Mouse (Mus musculus) stomach, embryonic 16.5 days (tissue): Measurements from ENCODE around the gene Ank. TPM values are rescaled to one million over a fixed set of nuclear protein-coding genes. Genes with fewer than 3 reads are reported as not detected.

Experiments used
- ATAC-seq: fragments of 200-750 bp; cut with Nextera tagmentation; 2 replicates; pipeline ENCODE4 v1.8.0; 2017; ENCODE audit warnings: moderate number of reproducible peaks, moderate TSS enrichment; ENCODE audit not compliant: insufficient read depth, low FRiP score
- H3K27ac ChIP-seq: fragments of 300-500 bp; sonication (generic); 2 replicates; pipeline ENCODE4 v1.5.1; 2014; ENCODE audit warnings: low read length
- H3K27me3 ChIP-seq: fragments of 300-500 bp; sonication (generic); 2 replicates; pipeline ENCODE4 v1.6.1; 2014; ENCODE audit warnings: low read length, control low read depth, mixed read lengths; ENCODE audit not compliant: control insufficient read depth, insufficient read depth
- H3K36me3 ChIP-seq: fragments of 300-500 bp; sonication (generic); 2 replicates; pipeline ENCODE4 v1.6.1; 2014; ENCODE audit warnings: low read length; ENCODE audit not compliant: control insufficient read depth, insufficient read depth
- H3K4me1 ChIP-seq: fragments of 300-500 bp; sonication (generic); 2 replicates; pipeline ENCODE4 v1.6.1; 2014; ENCODE audit warnings: low read length, control low read depth, mixed read lengths; ENCODE audit not compliant: control insufficient read depth, insufficient read depth
- H3K4me2 ChIP-seq: fragments of 300-500 bp; sonication (generic); 2 replicates; pipeline ENCODE4 v1.6.1; 2014; ENCODE audit warnings: low read depth, low read length, mixed read lengths
- H3K4me3 ChIP-seq: fragments of 300-500 bp; sonication (generic); replicated peaks from 2 replicates; pipeline ENCODE4 v1.5.1; 2014; ENCODE audit warnings: mild to moderate bottlenecking, low read length
- H3K9ac ChIP-seq: fragments of 300-500 bp; sonication (generic); 2 replicates; pipeline ENCODE4 v1.6.1; 2014; ENCODE audit warnings: low read length
- H3K9me3 ChIP-seq: fragments of 300-500 bp; sonication (generic); replicated peaks from 2 replicates; pipeline ENCODE4 v1.6.1; 2016; ENCODE audit warnings: low read length, control low read depth; ENCODE audit not compliant: control insufficient read depth
- WGBS: fragments of 180-500 bp; shearing (Covaris S2); extraction: QIAGEN DNeasy Blood & Tissue Kit; methylation state at CpG from one replicate; pipeline ENCODE4 v1.1.7; 2014; 5-methylcytosine and 5-hydroxymethylcytosine counted together
- polyA plus RNA-seq: library from polyadenylated mRNA; unstranded; fragments of >200 nt; fragmentation: Nextera tagmentation; extraction: Ambion mirVana; gene quantifications from 2 replicates; pipeline ENCODE4 v1.2.1, GENCODE M21; 2015

Ank gene
- polyA plus RNA-seq, 1 experiment from 2014 or later, result 8.2 TPM

GRCm38 (mm10) chr15:27579853-27580252 is 113.4 kb downstream of the Ank start:
- Histone ChIP-seq H3K27ac (no peak overlapping the region), H3K36me3 (0 out of 2 replicates have a peak, but pooled peaks cover 2% of the 10 kb centered on the region), H3K9ac (no peak overlapping the region), H3K4me1 (no peaks in the 10 kb centered on the region), H3K4me2 (no peak overlapping the region), H3K27me3 (no peaks in the 10 kb centered on the region), H3K4me3 (no peak overlapping the region), H3K9me3 (no peaks in the 10 kb centered on the region)
- no peak for ATAC-seq
- WGBS, result 76% methylated on average over 2 of the region's 2 CpGs

- H3K36me3 ChIP-seq, result 0 out of 2 replicates have a peak, but pooled peaks cover 2% of the 10 kb centered on the region
- H3K27me3 ChIP-seq, result no peaks in the 10 kb centered on the region
- H3K9ac ChIP-seq, result no peak overlapping the region
- H3K9me3 ChIP-seq, result no peaks in the 10 kb centered on the region
- no peak for ATAC-seq
- H3K4me2 ChIP-seq, result no peak overlapping the region
- H3K4me1 ChIP-seq, result no peaks in the 10 kb centered on the region
- H3K4me3 ChIP-seq, result no peak overlapping the region
- no peak overlapping the region for H3K27ac ChIP-seq
- WGBS, result 83% methylated on average over 2 of the region's 2 CpGs
Observed at GRCm38 (mm10) chr15:27580771-27581170, 114.3 kb downstream of the Ank start.

- 76% methylated on average over 3 of the region's 3 CpGs for WGBS
- no peak for ATAC-seq
- H3K4me2 ChIP-seq, result no peak overlapping the region
- H3K9me3 ChIP-seq, result no peaks in the 10 kb centered on the region
- no peak overlapping the region for H3K4me3 ChIP-seq
- H3K27me3 ChIP-seq, result no peaks in the 10 kb centered on the region
- no peak overlapping the region for H3K27ac ChIP-seq
- 0 out of 2 replicates have a peak, but pooled peaks cover 2% of the 10 kb centered on the region for H3K36me3 ChIP-seq
- H3K4me1 ChIP-seq, result no peaks in the 10 kb centered on the region
- H3K9ac ChIP-seq, result no peak overlapping the region
Observed at GRCm38 (mm10) chr15:27581640-27582039, 115.2 kb downstream of the Ank start.

GRCm38 (mm10) chr15:27582428-27582827 is 116.0 kb downstream of the Ank start:
- Histone ChIP-seq H3K27me3 (no peaks in the 10 kb centered on the region), H3K27ac (no peak overlapping the region), H3K9ac (no peak overlapping the region), H3K36me3 (0 out of 2 replicates have a peak, but pooled peaks cover 2% of the 10 kb centered on the region), H3K4me3 (no peak overlapping the region), H3K9me3 (no peaks in the 10 kb centered on the region), H3K4me2 (no peak overlapping the region), H3K4me1 (no peaks in the 10 kb centered on the region)
- ATAC-seq, result no peak
- 94% methylated on average over 3 of the region's 3 CpGs for WGBS

GRCm38 (mm10) chr15:27583042-27583441 is 116.6 kb downstream of the Ank start:
- 0 out of 2 replicates have a peak, but pooled peaks cover 2% of the 10 kb centered on the region for H3K36me3 ChIP-seq
- 64% methylated on average over 4 of the region's 4 CpGs for WGBS
- H3K9me3 ChIP-seq, result no peaks in the 10 kb centered on the region
- H3K4me2 ChIP-seq, result no peak overlapping the region
- H3K4me3 ChIP-seq, result no peak overlapping the region
- no peak overlapping the region for H3K9ac ChIP-seq
- no peak for ATAC-seq
- H3K27ac ChIP-seq, result no peak overlapping the region
- H3K27me3 ChIP-seq, result no peaks in the 10 kb centered on the region
- no peaks in the 10 kb centered on the region for H3K4me1 ChIP-seq

GRCm38 (mm10) chr15:27583620-27584019 is 117.1 kb downstream of the Ank start:
- H3K27ac ChIP-seq, result no peak overlapping the region
- WGBS, result 91% methylated on average over 6 of the region's 6 CpGs
- no peak overlapping the region for H3K4me3 ChIP-seq
- no peaks in the 10 kb centered on the region for H3K27me3 ChIP-seq
- H3K4me2 ChIP-seq, result no peak overlapping the region
- 0 out of 2 replicates have a peak, but pooled peaks cover 2% of the 10 kb centered on the region for H3K36me3 ChIP-seq
- H3K9me3 ChIP-seq, result no peaks in the 10 kb centered on the region
- ATAC-seq, result no peak
- H3K4me1 ChIP-seq, result no peaks in the 10 kb centered on the region
- no peak overlapping the region for H3K9ac ChIP-seq

GRCm38 (mm10) chr15:27585466-27586092 is 119.1 kb downstream of the Ank start:
- no peaks in the 10 kb centered on the region for H3K4me1 ChIP-seq
- no peak overlapping the region for H3K4me2 ChIP-seq
- no peaks in the 10 kb centered on the region for H3K27me3 ChIP-seq
- no peaks in the 10 kb centered on the region for H3K9me3 ChIP-seq
- no peak overlapping the region for H3K27ac ChIP-seq
- no peak overlapping the region for H3K9ac ChIP-seq
- 81% methylated on average over 4 of the region's 4 CpGs for WGBS
- 0 out of 2 replicates have a peak, but pooled peaks cover 2% of the 10 kb centered on the region for H3K36me3 ChIP-seq
- ATAC-seq, result no peak
- no peak overlapping the region for H3K4me3 ChIP-seq

- H3K4me2 ChIP-seq, result no peak overlapping the region
- H3K9me3 ChIP-seq, result no peaks in the 10 kb centered on the region
- H3K4me3 ChIP-seq, result no peak overlapping the region
- no peak for ATAC-seq
- no peaks in the 10 kb centered on the region for H3K4me1 ChIP-seq
- H3K36me3 ChIP-seq, result 0 out of 2 replicates have a peak, but pooled peaks cover 2% of the 10 kb centered on the region
- WGBS, result 81% methylated on average over 5 of the region's 5 CpGs
- H3K9ac ChIP-seq, result no peak overlapping the region
- H3K27me3 ChIP-seq, result no peaks in the 10 kb centered on the region
- H3K27ac ChIP-seq, result no peak overlapping the region
Observed at GRCm38 (mm10) chr15:27586093-27586480, 119.6 kb downstream of the Ank start.

- Histone ChIP-seq H3K9ac (no peak overlapping the region), H3K4me1 (no peaks in the 10 kb centered on the region), H3K27me3 (no peaks in the 10 kb centered on the region), H3K4me2 (no peak overlapping the region), H3K4me3 (no peak overlapping the region), H3K9me3 (no peaks in the 10 kb centered on the region), H3K27ac (no peak overlapping the region), H3K36me3 (no peaks in the 10 kb centered on the region)
- WGBS, result 75% methylated on average over 14 of the region's 14 CpGs
- ATAC-seq, result no peak
Observed at GRCm38 (mm10) chr15:27588087-27588826, 121.8 kb downstream of the Ank start.
